Mouse (Mus musculus) v-Abl transformed pro-B cells (cell line): ENCODE measurements around the gene Pard3.

Experiments
- in situ Hi-C, 2 experiments: fragments of 400-800 bp; cut with MboI; formaldehyde crosslinking; loops; one replicate each; pipeline ENCODE4 v1.15.1; 2025; ENCODE audit not compliant: unreplicated experiment in 2 of 2

Gene Pard3

GRCm38 (mm10) chr8:127638232-127639087 lies 574.8 kb downstream of the Pard3 start:
- in situ Hi-C loops, result no loop called here

- in situ Hi-C loops, result no loop called here
Measured at GRCm38 (mm10) chr8:127639088-127639453, 575.4 kb downstream of the Pard3 start.

GRCm38 (mm10) chr8:127655559-127655958 lies 591.9 kb downstream of the Pard3 start:
- in situ Hi-C loops, result no loop called here
